Mouse (Mus musculus) forebrain, embryonic 16.5 days (tissue): ENCODE data around the gene Igdcc3. TPM values are rescaled to one million over a fixed set of nuclear protein-coding genes. Genes with fewer than 3 reads are reported as not detected.

Experiments used
- ATAC-seq: fragments of 200-750 bp; cut with Nextera tagmentation; 2 replicates; pipeline ENCODE4 v1.8.0; 2017; ENCODE audit warnings: mild to moderate bottlenecking, moderate library complexity
- H3K27ac ChIP-seq: fragments of 300-500 bp; sonication (generic); 2 replicates; pipeline ENCODE4 v1.5.1; 2014; ENCODE audit warnings: low read length, control low read depth
- H3K27me3 ChIP-seq: fragments of 300-500 bp; sonication (generic); replicated peaks from 2 replicates; pipeline ENCODE4 v1.6.1; 2014; ENCODE audit warnings: low read length; ENCODE audit not compliant: control insufficient read depth, insufficient read depth
- H3K36me3 ChIP-seq: fragments of 300-500 bp; sonication (generic); 2 replicates; pipeline ENCODE4 v1.6.1; 2014; ENCODE audit not compliant: control insufficient read depth, insufficient read depth
- H3K4me1 ChIP-seq: fragments of 300-500 bp; sonication (generic); replicated peaks from 2 replicates; pipeline ENCODE4 v1.6.1; 2014; ENCODE audit warnings: low read length; ENCODE audit not compliant: control insufficient read depth, insufficient read depth
- H3K4me2 ChIP-seq: fragments of 300-500 bp; sonication (generic); 2 replicates; pipeline ENCODE4 v1.6.1; 2014; ENCODE audit warnings: mild to moderate bottlenecking, low read length, control low read depth
- H3K4me3 ChIP-seq: fragments of 300-500 bp; sonication (generic); replicated peaks from 2 replicates; pipeline ENCODE4 v1.5.1; 2014; ENCODE audit warnings: mild to moderate bottlenecking, low read length, control low read depth
- H3K9ac ChIP-seq: fragments of 300-500 bp; sonication (generic); replicated peaks from 2 replicates; pipeline ENCODE4 v1.6.1; 2014; ENCODE audit warnings: low read depth, low read length, control low read depth
- H3K9me3 ChIP-seq: fragments of 300-500 bp; sonication (generic); 2 replicates; pipeline ENCODE4 v1.6.1; 2016; ENCODE audit warnings: low read length; ENCODE audit not compliant: control insufficient read depth
- WGBS: fragments of 180-500 bp; shearing (Covaris S2); extraction: QIAGEN DNeasy Blood & Tissue Kit; methylation state at CpG from one replicate; pipeline ENCODE4 v1.1.7; 2014; 5-methylcytosine and 5-hydroxymethylcytosine counted together
- polyA plus RNA-seq: library from polyadenylated mRNA; unstranded; fragments of >200 nt; fragmentation: Nextera tagmentation; extraction: Ambion mirVana; gene quantifications from 2 replicates; pipeline ENCODE4 v1.2.1, GENCODE M21; 2015

Gene Igdcc3
- 8.3 and 8.5 TPM in 2 replicates for polyA plus RNA-seq

DNA sequence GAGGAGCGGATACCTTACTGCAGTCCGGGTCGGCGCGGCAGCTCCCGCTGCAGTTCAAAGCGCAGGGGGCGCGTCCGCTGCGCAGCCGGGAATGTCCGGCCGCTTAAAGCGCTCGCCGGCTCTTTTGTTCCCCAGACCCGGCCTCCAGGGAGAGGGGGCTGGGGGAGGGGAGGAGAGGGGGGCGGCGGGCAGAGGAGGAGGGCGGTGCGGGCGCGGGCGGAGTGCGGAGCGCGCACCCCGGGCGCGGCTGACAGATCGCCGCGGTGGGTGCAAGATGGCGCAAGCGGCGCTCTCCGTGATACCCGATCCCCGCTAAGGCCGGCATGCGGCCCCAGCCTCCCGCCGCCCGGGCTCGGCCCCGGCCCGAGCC is at the start of gene Igdcc3:
Gene Igdcc3, plus strand, starts transcription at position 254 of the 370 bp plus-strand sequence.
- Histone ChIP-seq H3K27ac (peak within 1 kb of the TSS; percentile 95), H3K4me3 (peak within 1 kb of the TSS; percentile 84), H3K27me3 (no peaks in the 10 kb centered on the region), H3K9ac (peak within 1 kb of the TSS; percentile 98), H3K4me1 (peaks cover 29% of the 10 kb centered on the region), H3K9me3 (no peaks in the 10 kb centered on the region), H3K36me3 (no peaks in the 10 kb centered on the region), H3K4me2 (peak within 1 kb of the TSS; percentile 70)
- peak; percentile 82 for ATAC-seq
- under 1% methylated on average over 39 of the region's 48 CpGs for WGBS

DNA sequence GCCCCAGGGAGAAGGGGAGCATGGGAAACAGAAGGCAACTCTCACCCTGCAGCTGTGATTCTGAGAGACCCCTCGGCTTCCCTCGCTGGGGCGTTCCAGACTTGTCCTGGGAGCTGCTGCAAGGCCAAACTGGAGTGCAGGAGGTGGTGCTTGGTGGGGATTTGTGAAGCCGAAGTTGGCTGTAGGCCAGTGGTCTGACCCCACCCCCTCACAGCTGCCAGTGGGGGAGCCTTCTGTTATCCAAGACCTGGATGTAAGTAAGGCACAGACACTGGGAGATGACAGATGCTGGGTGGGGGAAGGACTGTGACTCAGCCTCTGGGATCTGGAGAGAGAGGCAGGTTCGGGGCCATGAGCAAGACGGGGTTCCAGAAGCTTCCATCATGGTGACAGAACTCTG is 46.8 kb upstream of the Igdcc3 start:
- no peaks in the 10 kb centered on the region for H3K9me3 ChIP-seq
- H3K4me1 ChIP-seq: no peaks in the 10 kb centered on the region; the same call in 1 of the 2 replicates
- no peaks in the 10 kb centered on the region for H3K36me3 ChIP-seq
- H3K27ac ChIP-seq: no peak overlapping the region
- no peak overlapping the region for H3K4me3 ChIP-seq
- peak; percentile 52 for ATAC-seq
- no peaks in the 10 kb centered on the region for H3K27me3 ChIP-seq
- no peak overlapping the region for H3K4me2 ChIP-seq
- 25% methylated on average over 6 of the region's 6 CpGs for WGBS
- H3K9ac ChIP-seq: no peak overlapping the region

DNA sequence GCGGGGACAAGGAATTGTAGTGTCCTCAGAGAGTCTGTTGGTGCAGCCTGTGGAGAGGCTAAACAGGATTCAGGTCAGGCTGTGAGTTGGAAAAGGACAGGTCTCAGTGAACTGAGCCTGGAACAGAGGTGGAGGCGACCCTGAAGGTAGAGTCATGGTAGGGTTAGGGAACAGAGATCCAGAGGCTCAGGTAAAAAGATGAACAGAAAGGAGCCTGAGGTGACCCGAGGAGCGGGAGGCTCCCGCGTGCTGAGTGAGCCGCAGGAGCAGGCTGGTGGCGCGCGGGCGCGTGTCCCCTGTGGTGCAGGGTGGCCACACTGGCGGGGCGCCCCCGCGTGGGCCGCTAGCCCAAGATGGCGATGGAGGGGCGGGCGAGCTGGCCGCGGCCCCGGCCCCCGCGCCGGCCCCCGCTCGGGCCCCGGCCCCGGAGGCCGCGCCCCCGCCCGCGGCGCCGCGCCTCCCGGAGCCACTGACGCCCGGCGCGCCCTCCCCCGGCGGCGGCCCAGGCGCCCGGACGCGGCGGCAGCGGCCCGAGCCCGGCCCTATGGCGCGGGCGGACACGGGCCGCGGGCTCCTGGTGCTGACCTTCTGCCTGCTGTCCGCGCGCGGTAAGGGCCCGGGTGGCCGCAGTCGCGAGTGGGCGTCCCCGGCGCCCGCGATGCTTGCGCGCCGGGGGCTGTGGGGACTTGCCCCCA is 39.9 kb upstream of the Igdcc3 start, which contains the start of gene Igdcc4:
Gene Igdcc4, plus strand, starts transcription at position 496 of the 695 bp plus-strand sequence.
- Histone ChIP-seq H3K9ac (peak within 1 kb of the TSS; percentile 88), H3K4me1 (peaks cover 22% of the 10 kb centered on the region), H3K4me2 (peak within 1 kb of the TSS; percentile 96), H3K4me3 (peak within 1 kb of the TSS; percentile 86), H3K27me3 (no peaks in the 10 kb centered on the region), H3K36me3 (no peaks in the 10 kb centered on the region), H3K9me3 (peaks cover 4% of the 10 kb centered on the region; the same call in 1 of the 2 replicates), H3K27ac (peak within 1 kb of the TSS; percentile 83)
- 2% methylated on average over 65 of the region's 76 CpGs for WGBS
- peak; percentile 9; the same call in 1 of the 2 replicates for ATAC-seq

DNA sequence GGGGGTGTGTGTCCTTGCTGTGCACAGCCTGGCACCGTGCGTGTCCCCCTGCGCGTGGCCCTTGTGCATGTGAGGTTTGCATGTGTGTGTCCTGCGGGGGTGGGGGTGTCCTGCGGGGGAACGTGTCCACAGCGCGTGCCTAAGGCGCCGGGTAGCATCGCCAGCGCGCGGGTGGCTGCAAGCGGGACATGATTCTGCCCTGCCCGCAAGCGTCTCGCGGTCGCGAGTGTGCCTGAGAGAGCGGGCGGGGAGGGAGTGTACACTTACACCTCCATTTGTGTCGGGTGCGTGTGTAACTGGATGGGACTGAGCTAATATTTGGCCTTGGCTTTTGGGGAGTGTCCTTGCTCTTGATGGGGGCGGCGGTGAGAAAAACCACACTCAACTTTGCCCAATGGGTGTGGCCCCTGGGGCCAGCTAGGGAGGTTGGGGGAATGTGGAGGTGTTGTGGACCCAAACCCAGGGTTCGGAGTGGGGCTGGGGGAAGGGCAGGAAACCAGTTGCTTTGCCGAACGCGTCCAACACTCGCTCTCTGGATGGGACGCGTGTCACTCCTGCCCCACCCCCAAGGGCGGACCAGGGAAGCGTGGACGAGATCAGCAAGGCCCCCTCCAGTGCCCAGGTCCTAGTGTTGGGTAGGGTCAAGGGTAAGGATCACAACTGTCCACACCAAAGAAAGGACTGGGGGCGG is 39.2 kb upstream of the Igdcc3 start:
- ATAC-seq: peak; percentile 57
- no peaks in the 10 kb centered on the region for H3K27me3 ChIP-seq
- peaks cover 22% of the 10 kb centered on the region for H3K4me1 ChIP-seq
- H3K36me3 ChIP-seq: no peaks in the 10 kb centered on the region
- H3K9me3 ChIP-seq: peaks cover 4% of the 10 kb centered on the region; the same call in 1 of the 2 replicates
- WGBS: under 1% methylated on average over 39 of the region's 39 CpGs
- H3K9ac ChIP-seq: peak overlapping the region; percentile 88
- H3K27ac ChIP-seq: peak overlapping the region; percentile 83
- peak overlapping the region; percentile 96 for H3K4me2 ChIP-seq
- H3K4me3 ChIP-seq: peak overlapping the region; percentile 86

DNA sequence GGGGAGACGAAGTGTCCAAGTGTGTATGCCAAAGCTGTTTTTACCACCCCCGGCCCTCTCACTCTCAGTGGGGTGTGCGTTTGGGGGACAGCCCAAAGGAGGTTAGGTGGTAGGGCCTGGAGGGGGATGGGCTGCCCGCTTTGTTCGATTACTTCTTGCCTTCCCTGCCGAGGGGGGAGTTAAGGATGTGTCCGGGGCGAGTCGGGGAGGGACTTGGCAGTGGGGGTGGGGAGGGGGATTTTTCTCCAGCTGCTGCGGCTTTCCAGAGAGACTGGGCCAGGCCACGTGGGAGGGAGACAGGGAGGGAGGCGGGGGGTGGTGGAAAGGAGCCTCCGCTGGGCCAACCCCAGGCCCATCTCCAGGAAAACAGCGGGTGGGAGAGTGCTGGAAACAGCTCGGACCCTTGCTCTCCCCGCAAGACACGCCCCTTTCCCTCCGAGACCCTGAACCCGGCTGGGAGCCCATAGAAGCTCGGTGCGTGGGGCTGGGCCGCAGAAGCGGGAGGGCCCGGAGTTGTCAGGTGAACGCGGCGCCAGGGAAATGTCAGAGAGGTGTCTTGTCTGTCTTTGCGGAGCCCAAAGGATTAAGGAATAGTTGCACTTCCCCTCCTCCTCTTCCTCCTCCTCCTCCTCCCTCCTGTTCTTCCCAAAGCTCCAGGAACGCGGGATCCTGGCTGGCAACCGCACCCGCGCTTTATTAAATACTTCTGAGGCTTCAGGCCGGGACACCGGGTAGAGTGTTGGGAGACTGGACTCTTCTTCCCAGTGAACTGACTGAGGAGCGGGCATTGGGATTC is 38.4 kb upstream of the Igdcc3 start:
- peak; percentile 65 for ATAC-seq

DNA sequence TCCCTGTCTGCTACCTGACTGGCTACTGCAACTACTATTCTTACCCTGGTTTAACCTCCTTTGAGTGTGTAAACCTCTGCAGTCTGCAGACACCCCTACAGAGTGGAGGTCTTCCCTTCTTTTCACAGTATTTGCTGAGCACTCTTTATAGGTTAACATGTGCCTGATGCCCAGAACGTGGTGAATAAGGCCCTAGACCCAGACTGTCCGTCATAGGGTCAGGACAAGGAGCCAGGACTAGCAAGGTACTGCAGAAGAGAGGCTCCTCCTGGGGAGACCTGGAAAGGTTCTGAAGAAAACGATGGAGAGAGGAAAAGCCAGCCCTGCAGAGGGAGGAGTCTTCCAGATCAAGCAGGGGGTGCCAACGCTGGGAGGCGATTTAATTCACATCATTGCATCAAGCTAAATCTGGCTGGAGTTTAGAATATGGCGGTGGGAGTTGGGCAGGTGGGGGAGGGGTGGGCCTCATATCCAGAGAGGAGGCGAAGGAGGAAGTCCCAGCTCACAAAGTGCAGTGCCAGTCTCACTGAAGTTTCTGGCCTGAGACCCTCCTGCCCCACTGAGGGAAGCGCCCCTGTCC is 37.7 kb upstream of the Igdcc3 start:
- ATAC-seq: peak; percentile 24
- Histone ChIP-seq H3K27me3 (no peaks in the 10 kb centered on the region), H3K4me2 (peak overlapping the region; percentile 96), H3K27ac (peak overlapping the region; percentile 83), H3K9ac (peak overlapping the region; percentile 88), H3K9me3 (peaks cover 4% of the 10 kb centered on the region; the same call in 1 of the 2 replicates), H3K4me1 (peaks cover 22% of the 10 kb centered on the region), H3K36me3 (no peaks in the 10 kb centered on the region), H3K4me3 (peak overlapping the region; percentile 86)
- WGBS: 18% methylated on average over 8 of the region's 8 CpGs

More for the DNA sequence above, 38.4 kb upstream of the Igdcc3 start:
- Histone ChIP-seq H3K9ac (peak overlapping the region; percentile 88), H3K36me3 (no peaks in the 10 kb centered on the region), H3K4me2 (peak overlapping the region; percentile 96), H3K9me3 (peaks cover 4% of the 10 kb centered on the region; the same call in 1 of the 2 replicates), H3K27me3 (no peaks in the 10 kb centered on the region), H3K4me1 (peaks cover 22% of the 10 kb centered on the region), H3K27ac (peak overlapping the region; percentile 83), H3K4me3 (peak overlapping the region; percentile 86)
- 3% methylated on average over 35 of the region's 36 CpGs for WGBS

DNA sequence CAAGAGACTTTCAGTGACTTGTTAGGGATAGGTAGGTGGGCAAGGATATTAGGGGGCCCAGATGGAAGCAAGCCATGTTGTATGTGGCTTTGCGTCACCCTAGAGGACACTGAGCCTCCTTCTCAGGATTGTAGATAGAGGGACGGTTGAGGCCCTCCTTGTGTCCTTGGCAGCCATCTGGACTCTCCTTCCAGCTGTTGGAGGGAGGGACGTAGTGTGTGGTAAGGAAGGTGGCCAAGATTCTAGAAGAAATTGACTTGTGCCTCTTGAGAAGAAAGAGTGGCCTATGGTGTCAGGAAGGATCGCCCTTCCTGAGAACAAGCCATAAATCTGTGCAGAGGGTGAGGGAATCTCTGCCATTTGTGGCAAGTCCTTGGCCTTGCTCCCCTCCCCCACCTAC is 34.2 kb upstream of the Igdcc3 start:
- H3K27ac ChIP-seq: no peak overlapping the region
- H3K27me3 ChIP-seq: no peaks in the 10 kb centered on the region
- H3K4me1 ChIP-seq: peaks cover 38% of the 10 kb centered on the region
- H3K36me3 ChIP-seq: no peaks in the 10 kb centered on the region
- ATAC-seq: no peak
- H3K9ac ChIP-seq: no peak overlapping the region
- no peak overlapping the region for H3K4me2 ChIP-seq
- 94% methylated on average over 4 of the region's 4 CpGs for WGBS
- H3K4me3 ChIP-seq: no peak overlapping the region
- H3K9me3 ChIP-seq: no peaks in the 10 kb centered on the region

DNA sequence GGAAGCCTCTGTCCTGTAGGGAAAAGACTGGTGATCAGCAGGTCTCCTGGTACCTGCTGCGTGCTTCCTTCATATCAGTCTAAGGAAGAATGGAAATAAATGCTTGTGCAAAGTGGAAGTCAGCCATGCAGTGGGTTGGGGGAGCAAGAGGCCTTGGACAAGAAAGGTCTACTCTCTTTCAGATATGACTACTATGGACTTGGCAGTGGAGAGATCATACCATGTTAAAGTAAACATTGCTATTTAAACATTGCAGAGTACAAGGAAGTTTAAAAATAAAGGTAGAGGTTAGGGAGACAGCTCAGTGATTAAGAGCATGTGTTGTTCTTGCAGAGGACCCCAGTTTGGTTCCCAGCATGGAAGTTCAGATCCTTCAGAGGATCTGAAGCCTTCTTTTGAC is 33.1 kb upstream of the Igdcc3 start:
- Histone ChIP-seq H3K4me2 (no peak overlapping the region), H3K4me1 (peaks cover 31% of the 10 kb centered on the region), H3K27ac (no peak overlapping the region), H3K9ac (no peak overlapping the region), H3K4me3 (no peak overlapping the region), H3K27me3 (no peaks in the 10 kb centered on the region), H3K9me3 (no peaks in the 10 kb centered on the region), H3K36me3 (no peaks in the 10 kb centered on the region)
- no peak for ATAC-seq
- 90% methylated on average over 1 of the region's 1 CpGs for WGBS
